Comparison of ENCODE assay signal across 9 mouse cellular contexts in genomic region chr4:35012401-35013307, GRCm38 (mm10).
DNase-seq lines count a peak whose midpoint lies in the region; ATAC-seq lines count a peak whose summit lies in the region.
"Had no signal": no experiment of that assay in that cellular context is flagged by ENCODE, and none has a peak within 500 bp of the region (broad histone marks: within the 10 kb centered on the region; RNA-seq: fewer than 3 reads in every experiment).

No protein-coding gene starts in this region.

- no peak overlapping the region for H3K4me3 ChIP-seq in heart, embryonic 15.5 days
- H3K4me3 ChIP-seq in limb, embryonic 15.5 days: no peak overlapping the region

- ATAC-seq in heart, embryonic 15.5 days (replicated peaks; ENCODE audit: insufficient number of reproducible peaks, insufficient read depth, low FRiP score, low read depth): peak; percentile 72; the same call in 1 of the 2 replicates
- ATAC-seq in limb, embryonic 15.5 days (ENCODE audit: insufficient number of reproducible peaks, low FRiP score, low TSS enrichment, low read depth): no peak

- H3K4me1 ChIP-seq in heart, embryonic 15.5 days (replicated peaks): 0 out of 2 replicates have a peak, but pooled peaks cover 10% of the 10 kb centered on the region
- H3K4me1 ChIP-seq in limb, embryonic 15.5 days: peaks cover 8% of the 10 kb centered on the region; the same call in 1 of the 2 replicates

- no peaks in the 10 kb centered on the region for H3K9me3 ChIP-seq in heart, embryonic 15.5 days (replicated peaks)
- no peaks in the 10 kb centered on the region for H3K9me3 ChIP-seq in limb, embryonic 15.5 days
- H3K9me3 ChIP-seq: G1E had no signal

- H3K9ac ChIP-seq in heart, embryonic 15.5 days: no peak overlapping the region
- H3K9ac ChIP-seq in limb, embryonic 15.5 days: no peak overlapping the region

- H3K27me3 ChIP-seq in heart, embryonic 15.5 days: 0 out of 2 replicates have a peak, but pooled peaks cover 4% of the 10 kb centered on the region
- no peaks in the 10 kb centered on the region for H3K27me3 ChIP-seq in limb, embryonic 15.5 days

- DNase-seq in kidney, adult 9 months: peak; percentile 63
- no peak for DNase-seq in kidney, adult 11 months
- DNase-seq in skeletal muscle tissue, adult 2 months (ENCODE audit: low read depth, low spot score): peak; percentile 7
- no peak for DNase-seq in cerebellum, adult 8-10 months
- no peak for DNase-seq in layer of hippocampus, postnatal 25 days (ENCODE audit: extremely low spot score in 1 of 2, low spot score in 1 of 2)
- DNase-seq in right cerebral cortex, adult 2 months (ENCODE audit: low spot score in 2 of 2): no peak

- no peak overlapping the region for H3K4me2 ChIP-seq in heart, embryonic 15.5 days
- H3K4me2 ChIP-seq in limb, embryonic 15.5 days: 0 out of 2 replicates have a peak overlapping the region, but pooled peaks have one; percentile 5

- no peaks in the 10 kb centered on the region for H3K36me3 ChIP-seq in heart, embryonic 15.5 days
- no peaks in the 10 kb centered on the region for H3K36me3 ChIP-seq in limb, embryonic 15.5 days
- H3K36me3 ChIP-seq: G1E had no signal

- H3K27ac ChIP-seq in heart, embryonic 15.5 days: no peak overlapping the region
- no peak overlapping the region for H3K27ac ChIP-seq in limb, embryonic 15.5 days

- 33% methylated on average over 10 of the region's 10 CpGs for WGBS in heart, embryonic 15.5 days
- 20% methylated on average over 10 of the region's 10 CpGs for WGBS in limb, embryonic 15.5 days

Comparison
In these comparisons a context has a peak if more than half of its experiments do, and no peak if none do; other contexts are left out.
1. DNase-seq: peak in kidney, adult 9 months (single experiment) and skeletal muscle tissue, adult 2 months (single experiment); none in kidney, adult 11 months (single experiment), cerebellum, adult 8-10 months (single experiment), layer of hippocampus, postnatal 25 days (0 of 2) and right cerebral cortex, adult 2 months (0 of 2).